Mouse (Mus musculus): ENCODE measurements around the gene Glo1. TPM values are rescaled to one million over a fixed set of nuclear protein-coding genes. Genes with fewer than 3 reads are reported as not detected.

Glo1 gene
- total and polyA plus RNA-seq, 3 experiments = 65.7 to 164 (median 146) TPM

DNA sequence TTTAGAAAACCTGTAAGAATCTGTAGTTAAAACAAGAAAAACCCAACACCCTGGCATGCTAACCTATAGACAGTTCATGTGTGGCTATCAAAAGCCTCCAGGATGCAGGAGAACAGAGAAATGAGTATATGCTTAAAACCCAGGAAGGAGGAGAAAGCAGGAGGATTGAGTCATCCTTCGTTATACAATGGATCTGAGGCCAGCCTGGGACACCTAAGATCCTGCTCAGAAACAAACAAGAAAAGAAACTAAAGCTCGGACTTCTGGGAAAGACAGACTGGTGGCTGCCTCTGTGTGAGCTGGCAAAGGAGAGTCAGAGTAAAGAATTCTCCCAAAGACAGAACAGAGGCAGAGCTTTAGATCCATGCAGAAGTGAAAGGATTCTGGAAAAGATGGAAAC lies 68.0 kb downstream of the Glo1 start:
- TF ChIP-seq EP300 (IDR thresholded peaks at IDR 0.05; ENCODE audit: insufficient read depth, low read depth, low read length) (no peak), POLR2A (IDR thresholded peaks at IDR 0.05; ENCODE audit: insufficient read depth, low read depth, low read length) (no peak), CTCF (IDR thresholded peaks at IDR 0.05) (no peak)
- Histone ChIP-seq H3K79me2 (replicated peaks; ENCODE audit: control insufficient read depth, insufficient read depth, low read length) (peaks cover 6% of the 10 kb centered on the region; the same call in 1 of the 2 replicates), H3K27ac (no peak overlapping the region), H3K4me1 (ENCODE audit: control insufficient read depth, insufficient read depth, low read length) (no peaks in the 10 kb centered on the region), H3K36me3 (ENCODE audit: control insufficient read depth, insufficient read depth, low read length) (no peaks in the 10 kb centered on the region), H3K27me3 (ENCODE audit: control insufficient read depth, insufficient read depth, low read length) (no peaks in the 10 kb centered on the region), H3K4me3 (no peak overlapping the region), H3K9ac (ENCODE audit: low read depth, low read length) (no peak overlapping the region)
- no peak for DNase-seq
- 60% methylated on average over 2 of the region's 2 CpGs for WGBS
- intact Hi-C loops (cut with DNase I) = loop anchor here (1.0 kb wide), 2 partner anchors 32 to 123 kb away; no protein-coding TSS in a partner anchor

DNA sequence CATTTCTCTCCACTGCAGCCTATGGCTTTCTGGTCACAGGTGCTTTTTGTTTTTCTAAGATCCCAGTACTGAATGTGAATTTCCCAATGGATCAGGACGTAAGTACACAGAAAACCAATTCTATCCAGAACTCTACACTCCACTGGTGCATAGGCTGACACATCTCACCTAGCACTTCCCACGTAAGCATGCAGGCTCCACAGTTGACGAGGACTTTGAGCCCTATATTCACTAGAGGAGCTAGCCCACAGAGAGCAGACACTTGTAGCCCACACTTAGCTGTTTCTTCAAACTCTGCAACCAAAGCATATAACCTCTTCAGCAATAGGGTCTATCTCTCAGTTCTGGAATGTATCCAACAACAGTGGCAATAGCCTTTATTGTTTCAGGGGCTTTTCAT lies 70.2 kb downstream of the Glo1 start:
- intact Hi-C loops (cut with DNase I) = no loop called here
- no peak for DNase-seq

DNA sequence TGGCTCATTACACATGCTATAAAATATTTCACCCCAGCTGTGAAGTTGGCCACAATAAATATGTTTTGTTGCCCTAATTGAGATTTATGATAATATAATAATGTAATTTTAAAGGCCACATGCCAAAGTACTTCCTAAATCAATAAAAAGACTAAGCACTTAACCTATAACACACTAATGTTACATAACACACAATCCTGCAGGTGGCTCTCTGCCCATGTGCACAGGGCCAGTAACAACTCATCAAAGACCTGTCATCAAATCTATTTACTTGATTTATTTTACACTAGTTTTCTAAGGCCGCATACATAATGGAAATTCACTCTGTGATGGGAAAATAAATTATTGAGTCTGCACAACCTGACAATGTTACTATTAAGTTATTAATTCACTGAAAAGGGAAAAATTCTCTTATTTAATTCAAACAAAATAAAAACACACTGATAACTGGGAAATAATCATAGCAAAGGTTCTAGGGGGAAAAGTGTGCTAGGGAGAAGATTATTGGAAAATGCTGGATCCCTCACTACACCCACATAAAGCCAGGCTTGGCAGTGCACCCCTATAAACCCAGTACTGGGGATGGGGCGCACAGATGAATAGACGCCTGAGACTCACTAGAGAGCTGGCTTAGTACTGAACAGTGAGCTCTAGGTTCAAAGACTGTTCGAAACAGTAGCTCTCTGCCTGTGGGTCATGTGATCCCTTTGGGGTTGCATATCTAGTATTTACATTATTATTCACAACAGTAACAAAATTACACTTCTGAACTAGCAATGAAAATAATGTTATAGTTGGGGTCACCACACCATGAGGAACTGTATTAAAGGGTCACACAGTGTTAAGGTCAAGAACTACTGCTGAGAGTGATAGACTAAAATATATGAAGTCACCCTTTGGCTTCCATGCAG lies 73.4 kb downstream of the Glo1 start:
- no peak for TF ChIP-seq POLR2A (IDR thresholded peaks at IDR 0.05; ENCODE audit: insufficient read depth, low read depth, low read length)
- TF ChIP-seq EP300 (IDR thresholded peaks at IDR 0.05; ENCODE audit: insufficient read depth, low read depth, low read length) = no peak
- TF ChIP-seq CTCF (IDR thresholded peaks at IDR 0.05) = no peak
- no peak overlapping the region for H3K27ac ChIP-seq
- intact Hi-C loops (cut with DNase I) = no loop called here

More for the DNA sequence above, 70.2 kb downstream of the Glo1 start:
- Histone ChIP-seq H3K27me3 (ENCODE audit: control insufficient read depth, insufficient read depth, low read length) (no peaks in the 10 kb centered on the region), H3K9ac (ENCODE audit: low read depth, low read length) (no peak overlapping the region), H3K36me3 (ENCODE audit: control insufficient read depth, insufficient read depth, low read length) (no peaks in the 10 kb centered on the region), H3K4me3 (no peak overlapping the region), H3K79me2 (replicated peaks; ENCODE audit: control insufficient read depth, insufficient read depth, low read length) (peaks cover 6% of the 10 kb centered on the region; the same call in 1 of the 2 replicates), H3K27ac (no peak overlapping the region), H3K4me1 (ENCODE audit: control insufficient read depth, insufficient read depth, low read length) (no peaks in the 10 kb centered on the region)
- 95% methylated on average over 3 of the region's 3 CpGs for whole genome bisulfite sequencing
- TF ChIP-seq POLR2A (IDR thresholded peaks at IDR 0.05; ENCODE audit: insufficient read depth, low read depth, low read length) (no peak), CTCF (IDR thresholded peaks at IDR 0.05) (no peak), EP300 (IDR thresholded peaks at IDR 0.05; ENCODE audit: insufficient read depth, low read depth, low read length) (no peak)

DNA sequence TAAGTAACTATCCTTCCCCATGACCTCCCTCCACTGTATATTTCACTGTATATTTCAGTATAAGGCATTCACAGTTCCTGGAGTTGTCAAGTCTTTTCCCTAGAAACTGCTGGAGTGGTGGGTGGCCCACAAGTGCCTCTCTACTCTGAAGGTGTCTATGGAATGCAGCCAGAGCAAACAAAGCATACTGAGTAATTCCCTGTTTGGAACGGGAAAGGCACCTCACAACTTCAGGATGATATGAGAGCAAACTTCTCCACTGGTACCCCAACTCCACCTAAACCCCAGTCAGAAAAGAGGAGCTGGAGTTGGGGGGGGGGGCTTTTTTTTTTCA lies 75.9 kb downstream of the Glo1 start:
- TF ChIP-seq EP300 (IDR thresholded peaks at IDR 0.05; ENCODE audit: insufficient read depth, low read depth, low read length) (no peak), CTCF (IDR thresholded peaks at IDR 0.05) (no peak)
- intact Hi-C loops (cut with DNase I) = no loop called here
- WGBS = 30% methylated on average over 1 of the region's 1 CpGs
- H3K36me3 ChIP-seq (ENCODE audit: control insufficient read depth, insufficient read depth, low read length) = no peaks in the 10 kb centered on the region
- H3K27me3 ChIP-seq (ENCODE audit: control insufficient read depth, insufficient read depth, low read length) = no peaks in the 10 kb centered on the region
- peaks cover 5% of the 10 kb centered on the region for H3K4me1 ChIP-seq (ENCODE audit: control insufficient read depth, insufficient read depth, low read length)
- no peaks in the 10 kb centered on the region; the same call in none of the 2 replicates for H3K79me2 ChIP-seq (replicated peaks; ENCODE audit: control insufficient read depth, insufficient read depth, low read length)
- H3K9ac ChIP-seq (ENCODE audit: low read depth, low read length) = no peak overlapping the region
- H3K27ac ChIP-seq = no peak overlapping the region
- no peak for DNase-seq
- no peak overlapping the region for H3K4me3 ChIP-seq

More for the DNA sequence above, 73.4 kb downstream of the Glo1 start:
- 83% methylated on average over 4 of the region's 4 CpGs for WGBS
- Histone ChIP-seq H3K36me3 (ENCODE audit: control insufficient read depth, insufficient read depth, low read length) (no peaks in the 10 kb centered on the region), H3K4me3 (no peak overlapping the region), H3K79me2 (replicated peaks; ENCODE audit: control insufficient read depth, insufficient read depth, low read length) (peaks cover 6% of the 10 kb centered on the region), H3K4me1 (ENCODE audit: control insufficient read depth, insufficient read depth, low read length) (peaks cover 5% of the 10 kb centered on the region), H3K9ac (ENCODE audit: low read depth, low read length) (no peak overlapping the region), H3K27me3 (ENCODE audit: control insufficient read depth, insufficient read depth, low read length) (no peaks in the 10 kb centered on the region)
- no peak for DNase-seq

DNA sequence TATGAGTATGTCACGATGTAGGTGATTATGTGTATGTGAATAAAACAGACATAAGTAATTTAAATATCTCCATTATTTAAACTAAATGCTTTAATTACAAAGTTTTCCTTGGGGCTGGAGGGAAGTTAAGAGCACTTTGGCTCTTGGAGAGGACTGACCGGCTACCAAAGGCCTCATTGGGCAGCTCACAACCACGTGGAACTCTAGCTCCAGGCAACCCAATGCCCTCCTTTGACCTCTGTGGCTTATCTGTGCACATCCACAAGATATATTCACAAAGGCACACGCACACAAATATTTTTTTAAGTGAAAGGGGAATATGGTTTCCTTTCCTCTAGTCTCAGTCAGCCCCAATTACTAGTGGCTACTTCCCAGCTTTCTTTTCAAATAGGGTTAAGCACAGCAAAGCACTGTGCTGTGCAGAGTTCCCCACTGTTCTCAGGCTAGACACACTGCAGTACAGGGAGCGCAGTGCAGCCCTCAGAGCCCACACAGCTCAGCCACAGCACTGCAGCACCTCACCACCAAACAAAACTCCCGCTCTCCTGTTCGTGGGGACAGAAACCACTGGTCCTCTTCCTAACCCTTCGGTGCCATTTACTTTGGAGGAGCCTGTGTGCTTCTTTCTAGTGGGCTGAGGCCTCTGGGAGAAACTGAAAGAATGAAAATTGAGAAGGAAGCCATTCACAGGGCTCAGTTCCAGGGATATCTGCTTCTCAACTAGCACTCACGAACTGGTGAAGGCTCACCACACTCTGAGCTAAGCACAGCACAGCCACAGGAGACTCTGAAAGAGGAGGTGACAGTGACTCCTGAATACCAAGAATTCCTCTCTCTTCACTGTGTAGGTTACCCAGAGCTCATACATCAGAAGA lies 76.5 kb downstream of the Glo1 start:
- peaks cover 5% of the 10 kb centered on the region for H3K4me1 ChIP-seq (ENCODE audit: control insufficient read depth, insufficient read depth, low read length)
- WGBS = 56% methylated on average over 9 of the region's 9 CpGs
- no peaks in the 10 kb centered on the region for H3K27me3 ChIP-seq (ENCODE audit: control insufficient read depth, insufficient read depth, low read length)
- H3K27ac ChIP-seq = no peak overlapping the region
- DNase-seq = no peak
- H3K79me2 ChIP-seq (replicated peaks; ENCODE audit: control insufficient read depth, insufficient read depth, low read length) = no peaks in the 10 kb centered on the region; the same call in none of the 2 replicates
- intact Hi-C loops (cut with DNase I) = no loop called here
- H3K4me3 ChIP-seq = no peak overlapping the region
- H3K36me3 ChIP-seq (ENCODE audit: control insufficient read depth, insufficient read depth, low read length) = no peaks in the 10 kb centered on the region
- no peak overlapping the region for H3K9ac ChIP-seq (ENCODE audit: low read depth, low read length)
- TF ChIP-seq CTCF (IDR thresholded peaks at IDR 0.05) = no peak
- no peak for TF ChIP-seq EP300 (IDR thresholded peaks at IDR 0.05; ENCODE audit: insufficient read depth, low read depth, low read length)
- no peak for TF ChIP-seq POLR2A (IDR thresholded peaks at IDR 0.05; ENCODE audit: insufficient read depth, low read depth, low read length)
